ENCODE assay signal across 15 mouse cellular contexts in the genomic region with DNA sequence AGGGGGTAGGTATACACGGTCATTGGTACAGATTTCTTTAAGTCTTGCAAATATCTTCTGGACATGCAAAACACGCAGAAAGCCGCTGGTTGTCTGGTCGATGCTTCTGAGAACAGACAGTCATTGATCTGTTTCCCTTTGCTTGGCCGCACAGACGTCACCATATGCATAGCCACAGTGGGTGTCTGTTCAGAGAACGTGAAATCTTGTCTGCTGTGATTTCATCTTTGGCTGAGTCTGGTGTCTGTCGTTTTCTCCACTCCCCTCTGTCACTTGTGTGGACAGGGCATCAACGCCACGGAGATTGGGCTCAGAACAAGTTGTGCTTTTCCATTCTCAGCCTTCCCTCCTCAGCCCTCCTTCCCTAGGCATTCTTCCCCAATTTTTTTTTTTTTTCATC.
DNase-seq lines count a peak whose midpoint lies in the region; ATAC-seq and TF ChIP-seq lines count a peak whose summit lies in the region.
"Had no signal": no experiment of that assay in that cellular context is flagged by ENCODE, and none has a peak within 500 bp of the region (broad histone marks: within the 10 kb centered on the region; RNA-seq: fewer than 3 reads in every experiment).

No protein-coding gene starts in this region.

- peak; percentile 15 for DNase-seq in cerebellum, adult 11-12 months
- peak; percentile 20 for DNase-seq in hindbrain, postnatal 0 days (ENCODE audit: low spot score)
- DNase-seq in embryo, embryonic 9.5 days (ENCODE audit: extremely low spot score): no peak
- DNase-seq in right cerebral cortex, adult 18-20 months: no peak
- DNase-seq: heart, adult 18-20 months; kidney, adult 9 months; lung, embryonic 14.5 days; thymus, postnatal 4 days had no signal

- no peak overlapping the region for H3K9ac ChIP-seq in midbrain, embryonic 13.5 days (replicated peaks)
- H3K9ac ChIP-seq in midbrain, embryonic 16.5 days (ENCODE audit: low read depth, low read length): no peak overlapping the region
- no peak overlapping the region for H3K9ac ChIP-seq in forebrain, embryonic 15.5 days (replicated peaks)
- no peak overlapping the region for H3K9ac ChIP-seq in hindbrain, postnatal 0 days (replicated peaks; ENCODE audit: low read length)
- H3K9ac ChIP-seq: limb, embryonic 15.5 days; lung, embryonic 14.5 days had no signal

- no peaks in the 10 kb centered on the region for H3K27me3 ChIP-seq in midbrain, embryonic 13.5 days
- no peaks in the 10 kb centered on the region for H3K27me3 ChIP-seq in midbrain, embryonic 16.5 days (ENCODE audit: control insufficient read depth, insufficient read depth, low read depth, low read length)
- H3K27me3 ChIP-seq in forebrain, embryonic 15.5 days: no peaks in the 10 kb centered on the region
- no peaks in the 10 kb centered on the region for H3K27me3 ChIP-seq in hindbrain, postnatal 0 days (ENCODE audit: insufficient read depth, low read length)
- H3K27me3 ChIP-seq: CH12.LX had no signal

- no peaks in the 10 kb centered on the region for H3K36me3 ChIP-seq in midbrain, embryonic 13.5 days
- no peaks in the 10 kb centered on the region for H3K36me3 ChIP-seq in midbrain, embryonic 16.5 days (ENCODE audit: control insufficient read depth, insufficient read depth, low read length)
- H3K36me3 ChIP-seq in forebrain, embryonic 15.5 days: no peaks in the 10 kb centered on the region
- no peaks in the 10 kb centered on the region for H3K36me3 ChIP-seq in hindbrain, postnatal 0 days (ENCODE audit: insufficient read depth, low read length)
- H3K36me3 ChIP-seq: limb, embryonic 15.5 days had no signal

- H3K4me3 ChIP-seq in midbrain, embryonic 13.5 days (replicated peaks): no peak overlapping the region
- no peak overlapping the region for H3K4me3 ChIP-seq in midbrain, embryonic 16.5 days (ENCODE audit: low read depth, low read length)
- no peak overlapping the region for H3K4me3 ChIP-seq in forebrain, embryonic 15.5 days
- H3K4me3 ChIP-seq in hindbrain, postnatal 0 days (ENCODE audit: low read length): no peak overlapping the region
- H3K4me3 ChIP-seq: limb, embryonic 15.5 days had no signal

- ATAC-seq in cerebellum, adult (ENCODE audit: insufficient number of reproducible peaks, low FRiP score, low TSS enrichment): no peak
- ATAC-seq in midbrain, embryonic 13.5 days: peak; percentile 61; the same call in 1 of the 2 replicates
- ATAC-seq in midbrain, embryonic 16.5 days: no peak
- no peak for ATAC-seq in forebrain, embryonic 15.5 days (replicated peaks)
- no peak for ATAC-seq in hindbrain, postnatal 0 days

- H3K9me3 ChIP-seq in midbrain, embryonic 13.5 days: no peaks in the 10 kb centered on the region
- no peaks in the 10 kb centered on the region for H3K9me3 ChIP-seq in midbrain, embryonic 16.5 days (replicated peaks; ENCODE audit: control insufficient read depth, low read length, poor library complexity, severe bottlenecking)
- no peaks in the 10 kb centered on the region for H3K9me3 ChIP-seq in forebrain, embryonic 15.5 days
- H3K9me3 ChIP-seq in hindbrain, postnatal 0 days (ENCODE audit: low read length): no peaks in the 10 kb centered on the region
- H3K9me3 ChIP-seq: limb, embryonic 15.5 days had no signal

- no peak for TF ChIP-seq CTCF in hindbrain, postnatal 0 days (IDR thresholded peaks at IDR 0.05; ENCODE audit: low read depth)

- no peak overlapping the region for H3K27ac ChIP-seq in midbrain, embryonic 13.5 days
- no peak overlapping the region for H3K27ac ChIP-seq in midbrain, embryonic 16.5 days (ENCODE audit: low read length)
- 0 out of 2 replicates have a peak overlapping the region, but pooled peaks have one; percentile 9 for H3K27ac ChIP-seq in forebrain, embryonic 15.5 days (replicated peaks)
- no peak overlapping the region for H3K27ac ChIP-seq in hindbrain, postnatal 0 days
- H3K27ac ChIP-seq: limb, embryonic 15.5 days; stomach, postnatal 0 days had no signal

- no peak overlapping the region for H3K4me2 ChIP-seq in midbrain, embryonic 13.5 days (replicated peaks)
- no peak overlapping the region for H3K4me2 ChIP-seq in midbrain, embryonic 16.5 days (ENCODE audit: low read length)
- no peak overlapping the region for H3K4me2 ChIP-seq in forebrain, embryonic 15.5 days (replicated peaks)
- no peak overlapping the region for H3K4me2 ChIP-seq in hindbrain, postnatal 0 days (ENCODE audit: low read depth, low read length)
- H3K4me2 ChIP-seq: lung, embryonic 14.5 days had no signal

- H3K4me1 ChIP-seq in midbrain, embryonic 13.5 days (replicated peaks): peaks cover 9% of the 10 kb centered on the region; the same call in 1 of the 2 replicates
- no peaks in the 10 kb centered on the region for H3K4me1 ChIP-seq in midbrain, embryonic 16.5 days (ENCODE audit: control insufficient read depth, insufficient read depth, low read length)
- peaks cover 24% of the 10 kb centered on the region for H3K4me1 ChIP-seq in forebrain, embryonic 15.5 days
- no peaks in the 10 kb centered on the region for H3K4me1 ChIP-seq in hindbrain, postnatal 0 days (ENCODE audit: insufficient read depth, low read length)

- WGBS in midbrain, embryonic 13.5 days: 52% methylated on average over 10 of the region's 10 CpGs
- WGBS in midbrain, embryonic 16.5 days: 48% methylated on average over 10 of the region's 10 CpGs
- 43% methylated on average over 10 of the region's 10 CpGs for WGBS in forebrain, embryonic 15.5 days
- WGBS in hindbrain, postnatal 0 days: 39% methylated on average over 10 of the region's 10 CpGs

Comparison
In these comparisons a context has a peak if more than half of its experiments do, and no peak if none do; other contexts are left out.
1. DNase-seq: peak in cerebellum, adult 11-12 months (single experiment) and hindbrain, postnatal 0 days (single experiment); none in embryo, embryonic 9.5 days (single experiment) and right cerebral cortex, adult 18-20 months (single experiment).